Mouse (Mus musculus) kidney, postnatal 0 days (tissue): Measurements from ENCODE around the gene Ntn4. TPM values are rescaled to one million over a fixed set of nuclear protein-coding genes. Genes with fewer than 3 reads are reported as not detected.

Experiments used
- ATAC-seq: fragments of 200-750 bp; cut with Nextera tagmentation; replicated peaks from 2 replicates; pipeline ENCODE4 v1.8.0; 2017; ENCODE audit warnings: low read depth, moderate number of reproducible peaks, moderate TSS enrichment, moderate library complexity; ENCODE audit not compliant: low FRiP score
- DNase-seq: peaks from one replicate; pipeline ENCODE4 v3.0.0-alpha.2; 2016; ENCODE audit warnings: low spot score
- H3K27ac ChIP-seq: fragments of 300-500 bp; sonication (generic); 2 replicates; pipeline ENCODE4 v1.5.1; 2014; ENCODE audit warnings: mild to moderate bottlenecking
- H3K27me3 ChIP-seq: fragments of 300-500 bp; sonication (generic); 2 replicates; pipeline ENCODE4 v1.6.1; 2014; ENCODE audit warnings: low read length, mixed read lengths; ENCODE audit not compliant: insufficient read depth
- H3K36me3 ChIP-seq: fragments of 300-500 bp; sonication (generic); 2 replicates; pipeline ENCODE4 v1.6.1; 2014; ENCODE audit warnings: low read length, mixed read lengths; ENCODE audit not compliant: insufficient read depth
- H3K4me1 ChIP-seq: fragments of 300-500 bp; sonication (generic); replicated peaks from 2 replicates; pipeline ENCODE4 v1.6.1; 2014; ENCODE audit warnings: antibody characterized with exemption, low read length, mixed read lengths; ENCODE audit not compliant: insufficient read depth
- H3K4me2 ChIP-seq: fragments of 300-500 bp; sonication (generic); 2 replicates; pipeline ENCODE4 v1.6.1; 2014; ENCODE audit warnings: mild to moderate bottlenecking, low read length, moderate library complexity, mixed read lengths
- H3K4me3 ChIP-seq: fragments of 300-500 bp; sonication (generic); replicated peaks from 2 replicates; pipeline ENCODE4 v1.5.1; 2014; ENCODE audit warnings: low read depth, low read length
- H3K9ac ChIP-seq: fragments of 300-500 bp; sonication (generic); 2 replicates; pipeline ENCODE4 v1.6.1; 2014; ENCODE audit warnings: low read depth, low read length
- H3K9me3 ChIP-seq: fragments of 300-500 bp; sonication (generic); replicated peaks from 2 replicates; pipeline ENCODE4 v1.6.1; 2016; ENCODE audit warnings: low read length, inconsistent platforms, mixed read lengths
- CTCF ChIP-seq: IDR thresholded peaks from 2 replicates; pipeline ENCODE4 v1.5.1; 2016; ENCODE audit warnings: antibody characterized with exemption, low read depth, mild to moderate bottlenecking, moderate library complexity
- WGBS: fragments of 180-500 bp; shearing (Covaris S2); extraction: QIAGEN DNeasy Blood & Tissue Kit; methylation state at CpG from one replicate; pipeline ENCODE4 v1.1.7; 2014; 5-methylcytosine and 5-hydroxymethylcytosine counted together
- polyA plus RNA-seq: library from polyadenylated mRNA; unstranded; fragments of >200 nt; fragmentation: Nextera tagmentation; extraction: Ambion mirVana; gene quantifications from 2 replicates; pipeline ENCODE4 v1.2.1, GENCODE M21; 2015

Ntn4 gene
- polyA plus RNA-seq, 1 experiment from 2014 or later, result 1.4 TPM

GRCm38 (mm10) chr10:93709536-93709935, 69.1 kb downstream of the Ntn4 start:
- TF ChIP-seq CTCF, result no peak
- 82% methylated on average over 8 of the region's 8 CpGs for WGBS

DNA sequence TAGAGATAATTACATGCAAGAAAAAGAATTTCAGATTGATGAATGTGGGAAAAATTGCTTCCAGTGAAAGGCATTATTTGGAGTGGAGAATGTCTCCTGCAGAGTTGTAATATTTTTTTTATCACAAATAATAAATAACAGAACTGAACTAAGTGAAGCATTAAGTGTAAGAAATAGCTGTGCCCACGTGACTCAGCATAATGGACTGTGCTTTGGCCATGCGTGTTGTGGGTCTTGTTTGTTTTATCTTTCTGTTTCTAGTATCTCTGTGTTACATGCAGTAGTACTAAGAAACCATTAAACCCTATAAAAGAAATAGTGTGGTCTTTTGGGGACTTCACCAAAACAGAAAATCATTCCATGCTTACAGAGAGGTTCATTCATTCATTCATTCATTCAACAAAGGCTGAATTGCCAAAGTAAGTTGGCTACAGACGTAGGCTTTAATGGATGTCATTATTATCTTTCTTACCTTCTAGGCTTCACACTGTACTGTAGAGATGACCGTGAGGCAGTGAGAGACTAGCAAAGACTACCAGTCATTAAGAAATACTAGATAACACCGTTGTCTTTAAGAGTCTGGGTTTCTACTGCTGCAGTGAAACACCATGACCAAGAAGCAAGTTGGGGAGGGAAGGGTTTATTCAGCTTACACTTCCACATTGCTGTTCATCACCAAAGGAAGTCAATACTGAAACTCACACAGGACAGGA, 81.3 kb downstream of the Ntn4 start:
- Histone ChIP-seq H3K27me3 (no peaks in the 10 kb centered on the region), H3K9me3 (no peaks in the 10 kb centered on the region), H3K4me2 (no peak overlapping the region), H3K27ac (no peak overlapping the region), H3K4me3 (no peak overlapping the region), H3K4me1 (no peaks in the 10 kb centered on the region), H3K36me3 (no peaks in the 10 kb centered on the region), H3K9ac (no peak overlapping the region)
- WGBS, result 83% methylated on average over 5 of the region's 5 CpGs
- no peak for DNase-seq
- ATAC-seq, result no peak
- TF ChIP-seq CTCF, result no peak

More at GRCm38 (mm10) chr10:93709536-93709935, 69.1 kb downstream of the Ntn4 start:
- Histone ChIP-seq H3K27me3 (no peaks in the 10 kb centered on the region), H3K9ac (no peak overlapping the region), H3K36me3 (0 out of 2 replicates have a peak, but pooled peaks cover 6% of the 10 kb centered on the region), H3K4me3 (no peak overlapping the region), H3K9me3 (no peaks in the 10 kb centered on the region), H3K27ac (no peak overlapping the region), H3K4me1 (no peaks in the 10 kb centered on the region), H3K4me2 (no peak overlapping the region)
- DNase-seq (no peak), ATAC-seq (no peak)

GRCm38 (mm10) chr10:93723942-93724542, 83.6 kb downstream of the Ntn4 start:
- no peak overlapping the region for H3K4me2 ChIP-seq

DNA sequence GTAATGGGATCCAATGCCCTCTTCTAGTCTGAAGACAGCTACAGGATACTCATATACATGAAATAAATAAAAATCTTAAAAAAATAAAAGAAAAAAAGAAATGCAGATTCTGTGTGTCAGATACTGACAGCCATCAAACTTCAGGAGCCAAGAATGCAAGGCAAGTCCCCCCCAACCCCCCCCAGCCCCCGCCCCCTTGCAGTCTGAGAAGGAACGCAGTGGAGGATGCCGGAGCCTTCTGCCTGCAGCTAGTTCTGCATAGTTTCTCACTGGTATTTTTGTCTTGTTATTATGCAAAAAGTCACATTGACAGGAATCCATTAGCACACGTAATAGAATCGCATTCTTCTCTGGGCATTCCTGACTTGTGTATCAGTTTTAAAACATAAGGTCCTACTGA, 87.7 kb downstream of the Ntn4 start:
- 69% methylated on average over 5 of the region's 5 CpGs for WGBS
- Histone ChIP-seq H3K9ac (no peak overlapping the region), H3K9me3 (no peaks in the 10 kb centered on the region), H3K4me3 (no peak overlapping the region), H3K4me1 (no peaks in the 10 kb centered on the region), H3K27ac (no peak overlapping the region), H3K4me2 (no peak overlapping the region), H3K27me3 (no peaks in the 10 kb centered on the region), H3K36me3 (no peaks in the 10 kb centered on the region)
- ATAC-seq (no peak; the same call in 1 of the 2 replicates), DNase-seq (no peak)
- TF ChIP-seq CTCF, result no peak

More at GRCm38 (mm10) chr10:93723942-93724542, 83.6 kb downstream of the Ntn4 start:
- no peak for TF ChIP-seq CTCF
- no peak overlapping the region for H3K4me3 ChIP-seq
- H3K36me3 ChIP-seq, result no peaks in the 10 kb centered on the region
- no peak overlapping the region for H3K9ac ChIP-seq
- H3K4me1 ChIP-seq, result no peaks in the 10 kb centered on the region
- ATAC-seq (no peak), DNase-seq (peak; percentile 39)
- no peaks in the 10 kb centered on the region for H3K27me3 ChIP-seq
- H3K27ac ChIP-seq, result peak overlapping the region; percentile 57; the same call in 1 of the 2 replicates
- WGBS, result 13% methylated on average over 11 of the region's 11 CpGs
- H3K9me3 ChIP-seq, result no peaks in the 10 kb centered on the region

- ATAC-seq, result no peak
- H3K4me1 ChIP-seq, result no peaks in the 10 kb centered on the region
- H3K27me3 ChIP-seq, result no peaks in the 10 kb centered on the region
- DNase-seq, result no peak
- H3K4me2 ChIP-seq, result no peak overlapping the region
- 79% methylated on average over 6 of the region's 6 CpGs for WGBS
- TF ChIP-seq CTCF, result no peak
- no peak overlapping the region for H3K9ac ChIP-seq
- H3K4me3 ChIP-seq, result no peak overlapping the region
- H3K9me3 ChIP-seq, result no peaks in the 10 kb centered on the region
- H3K27ac ChIP-seq, result no peak overlapping the region
- 0 out of 2 replicates have a peak, but pooled peaks cover 2% of the 10 kb centered on the region for H3K36me3 ChIP-seq
These were observed 90.0 kb downstream of the Ntn4 start for GRCm38 (mm10) chr10:93730514-93730913.

DNA sequence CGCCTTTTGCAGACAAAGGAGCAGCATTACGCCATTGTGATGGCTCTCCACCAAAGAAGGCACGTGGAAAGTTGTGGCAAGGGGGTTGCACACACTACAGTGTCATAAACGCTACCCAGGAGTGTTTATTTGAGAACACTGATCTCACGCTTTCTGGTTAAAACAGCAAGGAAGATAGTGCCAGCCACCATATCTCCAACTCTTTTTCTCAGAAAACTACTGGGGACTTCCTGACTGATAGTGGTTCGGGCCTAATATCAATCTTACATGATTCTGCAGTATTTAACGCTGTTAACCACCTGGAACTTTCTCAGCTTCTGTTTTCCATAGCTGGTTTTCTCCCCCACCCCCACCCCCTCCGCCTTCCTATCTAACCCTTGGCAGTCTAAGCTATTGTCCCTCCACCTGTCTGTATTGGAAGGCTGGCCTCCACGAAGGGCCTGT, 90.8 kb downstream of the Ntn4 start:
- no peaks in the 10 kb centered on the region; the same call in 1 of the 2 replicates for H3K4me1 ChIP-seq
- ATAC-seq (no peak), DNase-seq (no peak)
- 0 out of 2 replicates have a peak, but pooled peaks cover 2% of the 10 kb centered on the region for H3K36me3 ChIP-seq
- TF ChIP-seq CTCF, result no peak
- no peak overlapping the region for H3K4me3 ChIP-seq
- no peak overlapping the region for H3K27ac ChIP-seq
- 85% methylated on average over 9 of the region's 9 CpGs for WGBS
- H3K9ac ChIP-seq, result no peak overlapping the region
- H3K9me3 ChIP-seq, result no peaks in the 10 kb centered on the region
- no peaks in the 10 kb centered on the region for H3K27me3 ChIP-seq
- no peak overlapping the region for H3K4me2 ChIP-seq
